ENCODE assay signal across 16 mouse cellular contexts in genomic region chr12:36722754-36723153, GRCm38 (mm10).
DNase-seq lines count a peak whose midpoint lies in the region; ATAC-seq and TF ChIP-seq lines count a peak whose summit lies in the region.
"Had no signal": no experiment of that assay in that cellular context is flagged by ENCODE, and none has a peak within 500 bp of the region (broad histone marks: within the 10 kb centered on the region; RNA-seq: fewer than 3 reads in every experiment).

No protein-coding gene starts in this region.

- 65% methylated on average over 6 of the region's 6 CpGs for WGBS in kidney, embryonic 16.5 days
- WGBS in limb, embryonic 15.5 days = 49% methylated on average over 6 of the region's 6 CpGs
- 65% methylated on average over 6 of the region's 6 CpGs for WGBS in intestine, embryonic 15.5 days

- no peak overlapping the region for H3K4me2 ChIP-seq in kidney, embryonic 16.5 days (replicated peaks; ENCODE audit: low read depth, low read length)
- H3K4me2 ChIP-seq in limb, embryonic 15.5 days = no peak overlapping the region
- no peak overlapping the region for H3K4me2 ChIP-seq in intestine, embryonic 15.5 days (replicated peaks)
- H3K4me2 ChIP-seq: embryonic facial prominence, embryonic 15.5 days; midbrain, embryonic 12.5 days had no signal

- no peak for ATAC-seq in kidney, embryonic 16.5 days (ENCODE audit: low FRiP score, low TSS enrichment)
- no peak for ATAC-seq in limb, embryonic 15.5 days (ENCODE audit: insufficient number of reproducible peaks, low FRiP score, low TSS enrichment, low read depth)
- no peak for ATAC-seq in intestine, embryonic 15.5 days
- ATAC-seq: hindbrain, embryonic 16.5 days; Patski had no signal

- H3K27ac ChIP-seq in gastrocnemius, adult 2 months = peak overlapping the region; percentile 89
- no peak overlapping the region for H3K27ac ChIP-seq in kidney, embryonic 16.5 days (ENCODE audit: low read length)
- H3K27ac ChIP-seq in limb, embryonic 15.5 days = peak overlapping the region; percentile 50; the same call in 1 of the 2 replicates
- no peak overlapping the region for H3K27ac ChIP-seq in intestine, embryonic 15.5 days
- H3K27ac ChIP-seq: embryonic facial prominence, embryonic 15.5 days; macrophage; midbrain, embryonic 12.5 days had no signal

- no peaks in the 10 kb centered on the region for H3K36me3 ChIP-seq in kidney, embryonic 16.5 days (ENCODE audit: insufficient read depth, low read length)
- H3K36me3 ChIP-seq in limb, embryonic 15.5 days = no peaks in the 10 kb centered on the region
- H3K36me3 ChIP-seq in intestine, embryonic 15.5 days = no peaks in the 10 kb centered on the region
- H3K36me3 ChIP-seq: embryonic facial prominence, embryonic 15.5 days; midbrain, embryonic 12.5 days had no signal

- no peak for TF ChIP-seq CTCF in gastrocnemius, adult 2 months (IDR thresholded peaks at IDR 0.05)

- H3K9ac ChIP-seq in kidney, embryonic 16.5 days (replicated peaks; ENCODE audit: low read length) = no peak overlapping the region
- no peak overlapping the region for H3K9ac ChIP-seq in limb, embryonic 15.5 days
- no peak overlapping the region for H3K9ac ChIP-seq in intestine, embryonic 15.5 days
- H3K9ac ChIP-seq: embryonic facial prominence, embryonic 15.5 days; midbrain, embryonic 12.5 days had no signal

- peak; percentile 27 for DNase-seq in gastrocnemius, adult 2 months
- no peak for DNase-seq in gastrocnemius, postnatal 36 days
- DNase-seq in kidney, postnatal 14 days = peak; percentile 37
- DNase-seq in adipocyte (ENCODE audit: low spot score) = peak; percentile 23
- no peak for DNase-seq in retina, postnatal 1 day
- DNase-seq: cerebellum, adult 11-12 months; kidney, adult 18-20 months; right cerebral cortex, postnatal 14 days had no signal

- no peaks in the 10 kb centered on the region for H3K27me3 ChIP-seq in kidney, embryonic 16.5 days (ENCODE audit: insufficient read depth, low read length)
- H3K27me3 ChIP-seq in limb, embryonic 15.5 days = no peaks in the 10 kb centered on the region
- no peaks in the 10 kb centered on the region for H3K27me3 ChIP-seq in intestine, embryonic 15.5 days (replicated peaks)
- H3K27me3 ChIP-seq: embryonic facial prominence, embryonic 15.5 days; midbrain, embryonic 12.5 days had no signal

- intact Hi-C loops in gastrocnemius, adult 2 months (cut with DNase I) = no loop called here
- intact Hi-C loops in gastrocnemius, postnatal 36 days (cut with DNase I) = loop anchor here (10.0 kb wide), 1 partner anchor 292 kb away; no protein-coding TSS in a partner anchor

- no peaks in the 10 kb centered on the region for H3K9me3 ChIP-seq in kidney, embryonic 16.5 days (ENCODE audit: low read length)
- no peaks in the 10 kb centered on the region for H3K9me3 ChIP-seq in limb, embryonic 15.5 days
- no peaks in the 10 kb centered on the region for H3K9me3 ChIP-seq in intestine, embryonic 15.5 days
- H3K9me3 ChIP-seq: embryonic facial prominence, embryonic 15.5 days; midbrain, embryonic 12.5 days had no signal

- peaks cover 7% of the 10 kb centered on the region for H3K4me1 ChIP-seq in kidney, embryonic 16.5 days (ENCODE audit: insufficient read depth, low read length)
- H3K4me1 ChIP-seq in limb, embryonic 15.5 days = peaks cover 9% of the 10 kb centered on the region; the same call in 1 of the 2 replicates
- no peaks in the 10 kb centered on the region for H3K4me1 ChIP-seq in intestine, embryonic 15.5 days (replicated peaks)

- peak overlapping the region; percentile 35 for H3K4me3 ChIP-seq in gastrocnemius, adult 2 months
- H3K4me3 ChIP-seq in kidney, embryonic 16.5 days (ENCODE audit: low read length) = no peak overlapping the region
- H3K4me3 ChIP-seq in limb, embryonic 15.5 days = no peak overlapping the region
- H3K4me3 ChIP-seq in intestine, embryonic 15.5 days (replicated peaks) = no peak overlapping the region
- H3K4me3 ChIP-seq: embryonic facial prominence, embryonic 15.5 days; midbrain, embryonic 12.5 days had no signal

Comparison
In these comparisons a context has a peak if more than half of its experiments do, and no peak if none do; other contexts are left out.
1. DNase-seq: peak in gastrocnemius, adult 2 months (single experiment), kidney, postnatal 14 days (single experiment) and adipocyte (single experiment); none in gastrocnemius, postnatal 36 days (0 of 2) and retina, postnatal 1 day (single experiment).
2. H3K27ac ChIP-seq: peak in gastrocnemius, adult 2 months (single experiment) and limb, embryonic 15.5 days (single experiment); none in kidney, embryonic 16.5 days (single experiment) and intestine, embryonic 15.5 days (single experiment).